In genomic region chr13:93560282-93560681, GRCm38 (mm10) we compare ENCODE assay signal across 30 mouse cellular contexts.
A peak's percentile ranks its signal among the peaks of the same experiment; 100 is the strongest.
DNase-seq lines count a peak whose midpoint lies in the region; ATAC-seq and TF ChIP-seq lines count a peak whose summit lies in the region.
"Had no signal": no experiment of that assay in that cellular context is flagged by ENCODE, and none has a peak within 500 bp of the region (broad histone marks: within the 10 kb centered on the region; RNA-seq: fewer than 3 reads in every experiment).

No protein-coding gene starts in this region.

- no peaks in the 10 kb centered on the region for H3K27me3 ChIP-seq in forebrain, postnatal 0 days (ENCODE audit: insufficient read depth, low read length)
- no peaks in the 10 kb centered on the region for H3K27me3 ChIP-seq in forebrain, embryonic 12.5 days
- H3K27me3 ChIP-seq in heart, embryonic 10.5 days (ENCODE audit: insufficient read depth, poor library complexity, severe bottlenecking) = no peaks in the 10 kb centered on the region
- H3K27me3 ChIP-seq: CH12.LX; embryonic facial prominence, embryonic 13.5 days; embryonic facial prominence, embryonic 15.5 days; forebrain, embryonic 13.5 days; forebrain, embryonic 15.5 days had no signal

- no peak for DNase-seq in forebrain, postnatal 0 days
- peak; percentile 29 for DNase-seq in heart, adult 11 months
- DNase-seq in heart, embryonic 10.5 days (ENCODE audit: low spot score) = no peak
- DNase-seq in left cerebral cortex, postnatal 25 days (ENCODE audit: low spot score in 2 of 2) = peak; percentile 35 to 49
- no peak for DNase-seq in left cerebral cortex, adult 8-10 months (ENCODE audit: low spot score in 2 of 2)
- peak; percentile 47 for DNase-seq in brain, adult 2 months (ENCODE audit: low read depth, low spot score)
- no peak for DNase-seq in layer of hippocampus, postnatal 14 days (ENCODE audit: low spot score in 2 of 2)
- DNase-seq: adrenal gland, adult 8-10 months; adrenal gland, postnatal 14 days; adrenal gland, postnatal 36 days; B cell, adult 2 months; cerebellum, adult 11 months; cerebellum, adult 18-20 months; cerebellum, adult 8-10 months; cerebellum, adult 9-11 months; cerebellum, postnatal 14 days; cerebellum, postnatal 36 days; embryo, embryonic 11 days had no signal

- H3K4me1 ChIP-seq in forebrain, postnatal 0 days (ENCODE audit: insufficient read depth) = 0 out of 2 replicates have a peak, but pooled peaks cover 3% of the 10 kb centered on the region
- no peaks in the 10 kb centered on the region for H3K4me1 ChIP-seq in forebrain, embryonic 12.5 days
- H3K4me1 ChIP-seq in heart, embryonic 10.5 days = no peaks in the 10 kb centered on the region
- H3K4me1 ChIP-seq: forebrain, embryonic 10.5 days; forebrain, embryonic 13.5 days; forebrain, embryonic 15.5 days had no signal

- H3K4me2 ChIP-seq in forebrain, postnatal 0 days (ENCODE audit: low read depth) = no peak overlapping the region
- no peak overlapping the region for H3K4me2 ChIP-seq in forebrain, embryonic 12.5 days
- H3K4me2 ChIP-seq: embryonic facial prominence, embryonic 13.5 days; embryonic facial prominence, embryonic 15.5 days; forebrain, embryonic 13.5 days; forebrain, embryonic 15.5 days had no signal

- WGBS in forebrain, postnatal 0 days = 63% methylated on average over 3 of the region's 3 CpGs
- WGBS in forebrain, embryonic 12.5 days = 89% methylated on average over 3 of the region's 3 CpGs
- 86% methylated on average over 3 of the region's 3 CpGs for WGBS in heart, embryonic 10.5 days

- intact Hi-C loops in left cerebral cortex, postnatal 25 days (cut with DNase I) = loop anchor here (5.0 kb wide), 1 partner anchor 63 kb away; the partner anchor contains the start of gene Jmy

- no peaks in the 10 kb centered on the region for H3K9me3 ChIP-seq in forebrain, postnatal 0 days (ENCODE audit: low read length)
- H3K9me3 ChIP-seq in forebrain, embryonic 12.5 days = no peaks in the 10 kb centered on the region
- H3K9me3 ChIP-seq in heart, embryonic 10.5 days = no peaks in the 10 kb centered on the region
- H3K9me3 ChIP-seq: embryonic facial prominence, embryonic 13.5 days; embryonic facial prominence, embryonic 15.5 days; forebrain, embryonic 10.5 days; forebrain, embryonic 13.5 days; forebrain, embryonic 15.5 days; G1E had no signal

- no peaks in the 10 kb centered on the region for H3K36me3 ChIP-seq in forebrain, postnatal 0 days (ENCODE audit: insufficient read depth)
- H3K36me3 ChIP-seq in forebrain, embryonic 12.5 days (replicated peaks) = no peaks in the 10 kb centered on the region
- H3K36me3 ChIP-seq in heart, embryonic 10.5 days = no peaks in the 10 kb centered on the region
- H3K36me3 ChIP-seq: embryonic facial prominence, embryonic 13.5 days; embryonic facial prominence, embryonic 15.5 days; forebrain, embryonic 10.5 days; forebrain, embryonic 15.5 days; G1E had no signal

- H3K4me3 ChIP-seq in forebrain, postnatal 0 days (ENCODE audit: low read depth, low read length) = no peak overlapping the region
- H3K4me3 ChIP-seq in forebrain, embryonic 12.5 days (replicated peaks) = no peak overlapping the region
- no peak overlapping the region for H3K4me3 ChIP-seq in heart, embryonic 10.5 days
- H3K4me3 ChIP-seq: embryonic facial prominence, embryonic 13.5 days; embryonic facial prominence, embryonic 15.5 days; erythroblast, embryonic 14.5 days; forebrain, embryonic 10.5 days; forebrain, embryonic 13.5 days; forebrain, embryonic 15.5 days had no signal

- H3K9ac ChIP-seq in forebrain, postnatal 0 days = no peak overlapping the region
- H3K9ac ChIP-seq in forebrain, embryonic 12.5 days = no peak overlapping the region
- H3K9ac ChIP-seq: embryonic facial prominence, embryonic 13.5 days; embryonic facial prominence, embryonic 15.5 days; forebrain, embryonic 13.5 days; forebrain, embryonic 15.5 days had no signal

- peak; percentile 78 for ATAC-seq in forebrain, postnatal 0 days
- ATAC-seq in forebrain, embryonic 12.5 days (ENCODE audit: low FRiP score) = no peak
- ATAC-seq: activated CD4-positive, CD25-positive, alpha-beta regulatory T cell, adult 4 months; CD4-positive, CD25-positive, alpha-beta regulatory T cell, adult 4 months; forebrain, embryonic 13.5 days; forebrain, embryonic 15.5 days; Patski had no signal

- no peak overlapping the region for H3K27ac ChIP-seq in forebrain, postnatal 0 days (ENCODE audit: low read depth, low read length)
- H3K27ac ChIP-seq in forebrain, embryonic 12.5 days = no peak overlapping the region
- no peak overlapping the region for H3K27ac ChIP-seq in heart, embryonic 10.5 days
- H3K27ac ChIP-seq: embryonic facial prominence, embryonic 13.5 days; embryonic facial prominence, embryonic 15.5 days; forebrain, embryonic 10.5 days; forebrain, embryonic 13.5 days; forebrain, embryonic 15.5 days had no signal

- TF ChIP-seq CTCF in forebrain, postnatal 0 days (IDR thresholded peaks at IDR 0.05; ENCODE audit: low read depth) = no peak

Comparison
In these comparisons a context has a peak if more than half of its experiments do, and no peak if none do; other contexts are left out.
1. DNase-seq: peak in heart, adult 11 months (single experiment), left cerebral cortex, postnatal 25 days (2 of 2) and brain, adult 2 months (single experiment); none in forebrain, postnatal 0 days (single experiment), heart, embryonic 10.5 days (single experiment), left cerebral cortex, adult 8-10 months (0 of 2) and layer of hippocampus, postnatal 14 days (0 of 2).